Mouse (Mus musculus) heart, adult 2 months (tissue): ENCODE measurements at regions not wholly inside any gene's neighbourhood (a gene's known extent, or its start where the extent isn't known, plus 50 kb on each side); places are given as distances from the start of the nearest gene placed in this dataset.

Experiments used
- CTCF ChIP-seq: fragments of 200-600 bp; IDR thresholded peaks from 2 replicates; pipeline ENCODE4 v1.8.1; 2022; ENCODE audit warnings: antibody characterized with exemption, mild to moderate bottlenecking, moderate library complexity
- POLR2A ChIP-seq: fragments of 200-500 bp; IDR thresholded peaks from 2 replicates; pipeline ENCODE4 v1.6.1; 2011; ENCODE audit warnings: mild to moderate bottlenecking, low read depth, low read length, control low read depth; ENCODE audit not compliant: insufficient read depth

GRCm38 (mm10) chr11:34977861-34978260 lies 143.2 kb upstream of the Slit3 start:
- TF ChIP-seq CTCF (no peak), POLR2A (no peak)
